Mouse (Mus musculus) skeletal muscle tissue, postnatal 0 days (tissue): ENCODE data around the gene Mfsd4b4. TPM values are rescaled to one million over a fixed set of nuclear protein-coding genes. Genes with fewer than 3 reads are reported as not detected.

Source experiments
- polyA plus RNA-seq: library from polyadenylated mRNA; unstranded; fragments of >200 nt; fragmentation: Nextera tagmentation; extraction: Ambion mirVana; gene quantifications from 2 replicates; pipeline ENCODE4 v1.2.1, GENCODE M21; 2015

Mfsd4b4 gene
- 2.8 and 2.9 TPM in 2 replicates for polyA plus RNA-seq

GRCm38 (mm10) chr10:39898874-39899371 is at the start of gene Mfsd4b4:
Gene Mfsd4b4, minus strand, starts transcription at chr10:39899238.

GRCm38 (mm10) chr10:39926616-39927139 is 27.6 kb upstream of the Mfsd4b4 start, which contains the start of gene Mfsd4b2:
Gene Mfsd4b2, minus strand, starts transcription at chr10:39926923.

Other genes starting within 250 kb of the Mfsd4b4 start
- 8.1 and 11.3 TPM in 2 replicates for gene Rev3l, start 167.1 kb downstream of the Mfsd4b4 start, polyA plus RNA-seq
- gene Mfsd4b2, start 27.7 kb upstream of the Mfsd4b4 start, polyA plus RNA-seq: not detected in 2 replicates
- gene Mfsd4b3, start 60.9 kb upstream of the Mfsd4b4 start, polyA plus RNA-seq: 2.8 and 3.6 TPM in 2 replicates
- 0.30 and 0.33 TPM in 2 replicates for gene Mfsd4b5, start 87.4 kb upstream of the Mfsd4b4 start, polyA plus RNA-seq
- 0.56 and 1.2 TPM in 2 replicates for gene Mfsd4b1, start 126.0 kb upstream of the Mfsd4b4 start, polyA plus RNA-seq
- 12.0 and 15.3 TPM in 2 replicates for gene Slc16a10, start 243.0 kb upstream of the Mfsd4b4 start, polyA plus RNA-seq